Mouse (Mus musculus): ENCODE measurements around the gene 1810009A15Rik.

Gene 1810009A15Rik

DNA sequence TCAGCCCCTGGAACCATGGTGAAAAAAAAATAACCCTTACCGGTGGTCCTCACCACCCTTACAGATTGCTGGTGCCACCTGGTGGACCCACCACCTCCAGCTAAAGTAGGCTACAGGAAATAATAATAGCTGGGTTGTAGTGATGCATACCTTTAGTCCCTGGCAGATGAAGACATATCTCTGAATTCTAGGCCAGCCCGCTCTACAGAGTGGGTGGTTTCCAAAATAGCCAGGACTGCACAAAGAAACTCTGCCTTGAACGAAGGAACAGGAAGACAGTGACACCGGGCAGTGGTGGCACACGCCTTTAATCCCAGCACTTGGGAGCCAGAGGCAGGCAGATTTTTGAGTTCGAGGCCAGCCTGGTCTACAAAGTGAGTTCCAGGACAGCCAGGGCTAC lies 24.4 kb upstream of the 1810009A15Rik start:
- CTCF ChIA-PET: interaction anchor here in 1 of 4 experiments (0.9 kb wide), 1 partner anchor 242 kb away, joined by 3 read pairs; no protein-coding TSS in a partner anchor
- POLR2A ChIA-PET: interaction anchor here in 1 of 4 experiments (1.0 kb wide), 1 partner anchor 14 kb away, joined by 3 read pairs; no protein-coding TSS in a partner anchor

DNA sequence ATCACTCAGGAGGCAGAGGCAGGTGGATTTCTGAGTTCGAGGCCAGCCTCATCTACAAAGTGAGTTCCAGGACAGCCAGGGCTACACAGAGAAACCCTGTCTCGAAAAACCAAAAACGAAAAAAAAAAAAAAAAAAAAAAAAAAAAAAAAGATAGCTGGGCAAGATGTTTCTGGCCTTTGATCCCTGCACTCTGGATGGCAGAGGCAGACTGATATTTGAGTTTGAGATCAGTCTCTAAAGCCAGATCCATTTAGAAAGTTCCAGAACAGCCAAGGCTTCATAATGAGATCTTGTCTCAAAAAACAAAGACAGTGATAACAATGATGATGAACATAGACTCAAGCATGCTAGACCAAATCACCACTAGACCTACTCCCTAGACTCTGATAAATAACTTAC lies 18.3 kb upstream of the 1810009A15Rik start:
- POLR2A ChIA-PET: interaction anchor here (0.6 to 27.2 kb wide), 31 partner anchors 11 to 1057 kb away, joined by 3 to 851 read pairs (median 4); partner anchors contain the start of genes Uqcc3 (in 3 of the 4), 1810009A15Rik (in 2 of the 4), Ganab (in 2 of the 4) and Gm49403 (in 2 of the 4)
- CTCF ChIA-PET: interaction anchor here in 1 of 4 experiments (0.7 to 0.8 kb wide), 2 partner anchors 8 to 38 kb away, joined by 3 to 9 read pairs; no protein-coding TSS in a partner anchor

DNA sequence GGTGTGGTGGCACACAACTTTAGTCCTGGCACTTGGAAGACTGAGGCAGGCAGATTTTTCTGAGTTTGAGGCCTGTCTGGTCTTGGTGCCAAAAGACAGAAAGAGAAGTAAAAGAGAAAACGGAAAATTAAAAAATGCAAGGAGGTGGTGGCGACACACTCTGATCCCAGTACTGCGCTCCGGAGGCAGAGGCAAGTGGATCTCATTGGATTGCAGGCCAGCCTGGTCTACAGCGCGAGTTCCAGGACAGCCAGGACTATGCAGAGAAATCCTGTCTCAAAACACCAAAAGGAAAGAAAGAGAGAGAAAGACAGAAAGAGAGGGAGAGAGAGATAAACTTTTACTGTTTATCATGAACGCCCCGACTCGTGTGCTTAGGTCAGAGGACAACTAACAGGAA lies 17.8 kb upstream of the 1810009A15Rik start:
- POLR2A ChIA-PET: interaction anchor here (0.5 to 27.2 kb wide), 90 partner anchors 10 to 1111 kb away, joined by 3 to 851 read pairs (median 4); partner anchors contain the start of genes Uqcc3 (in 4 of the 4), 1810009A15Rik (in 3 of the 4), Eef1g (in 3 of the 4) and Gm49403 (in 3 of the 4)
- CTCF ChIA-PET: interaction anchor here (0.6 to 1.0 kb wide), 8 partner anchors 8 to 153 kb away, joined by 3 to 9 read pairs (median 4); no protein-coding TSS in a partner anchor

DNA sequence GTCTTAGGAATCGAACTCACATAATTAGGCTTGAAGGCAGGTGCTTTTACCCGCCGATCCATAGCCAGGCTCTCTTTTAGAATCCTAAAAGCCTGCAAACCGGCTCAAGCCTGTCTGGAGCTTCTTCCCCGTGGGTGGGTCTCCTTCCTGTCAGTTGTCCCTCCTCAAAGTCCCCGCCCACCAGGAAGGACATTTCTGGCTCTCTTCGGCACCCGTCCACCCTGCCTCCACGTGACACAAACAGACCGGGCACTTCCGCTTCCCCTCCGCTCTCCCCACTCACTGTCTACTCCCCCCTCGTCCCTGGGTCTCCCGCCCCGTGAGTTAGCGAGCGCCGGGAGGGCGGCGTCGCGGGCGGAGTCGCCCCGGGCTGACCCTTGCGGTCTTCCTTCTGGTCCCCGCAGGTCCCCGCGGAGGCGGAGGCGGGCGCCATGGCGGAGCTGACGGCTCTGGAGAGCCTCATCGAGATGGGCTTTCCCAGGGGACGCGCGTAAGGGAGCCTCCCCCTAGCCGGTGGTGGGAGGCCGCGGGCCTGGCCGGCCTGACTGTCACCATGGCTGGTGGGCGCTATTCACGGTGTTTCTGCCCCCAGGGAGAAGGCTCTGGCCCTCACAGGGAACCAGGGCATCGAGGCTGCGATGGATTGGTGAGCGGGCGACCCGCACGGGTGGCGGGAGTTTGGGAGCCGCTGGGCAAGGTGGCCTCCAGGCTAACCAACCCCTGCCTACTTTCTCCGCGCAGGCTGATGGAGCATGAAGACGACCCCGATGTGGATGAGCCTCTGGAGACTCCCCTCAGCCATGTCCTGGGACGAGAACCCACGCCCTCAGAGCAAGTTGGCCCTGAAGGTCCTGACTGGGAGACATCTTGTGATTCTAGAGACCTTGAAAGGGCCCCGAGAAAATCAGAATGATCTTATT lies 17.1 kb upstream of the 1810009A15Rik start, which contains the start of gene Ubxn1:
Gene Ubxn1, plus strand, starts transcription at position 230 of the 920 bp plus-strand sequence.
- ChIA-PET POLR2A (interaction anchor here (0.5 to 27.2 kb wide), 101 partner anchors 9 to 1110 kb away, joined by 3 to 851 read pairs (median 4); partner anchors contain the start of genes Uqcc3 (in 4 of the 4), 1810009A15Rik (in 3 of the 4), Eef1g (in 3 of the 4) and Gm49403 (in 3 of the 4)), CTCF (interaction anchor here (0.6 to 1.0 kb wide), 7 partner anchors 14 to 158 kb away, joined by 3 to 9 read pairs (median 4); no protein-coding TSS in a partner anchor)

DNA sequence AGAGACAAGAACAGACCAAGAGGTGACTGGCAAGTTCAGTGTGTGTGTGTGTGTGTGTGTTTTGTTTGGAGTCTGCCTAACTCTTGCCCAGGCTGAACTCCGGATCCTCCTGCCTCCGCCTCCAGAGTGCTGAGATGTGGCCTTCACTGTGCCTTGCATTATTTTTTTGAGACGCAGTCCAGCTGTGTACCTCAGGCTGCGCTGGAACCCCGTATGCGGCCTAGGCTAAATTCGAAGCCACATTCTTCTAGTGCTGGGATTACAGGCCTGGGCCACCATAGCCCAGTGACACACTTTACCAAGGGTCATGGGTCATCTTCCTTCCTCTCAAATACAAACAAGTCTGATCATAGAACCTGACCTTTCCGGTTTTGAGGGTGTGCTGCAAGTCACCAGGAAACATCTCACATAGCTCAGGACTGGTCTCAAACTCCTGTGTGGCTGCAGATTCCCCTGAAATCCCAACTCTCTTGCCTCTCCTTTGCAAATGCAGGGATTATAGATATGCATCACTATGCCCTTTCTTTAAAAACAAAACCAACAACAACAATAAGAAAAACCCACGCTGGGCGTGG lies 16.3 kb upstream of the 1810009A15Rik start:
- CTCF ChIA-PET: interaction anchor here in 2 of 4 experiments (0.6 to 0.7 kb wide), 3 partner anchors 8 to 1500 kb away, joined by 3 to 4 read pairs (median 3); partner anchors contain the start of gene Uqcc3 (in 1 of the 2)
- POLR2A ChIA-PET: interaction anchor here (0.6 to 27.2 kb wide), 43 partner anchors 9 to 1406 kb away, joined by 3 to 851 read pairs (median 4); partner anchors contain the start of genes 1810009A15Rik (in 4 of the 4), Gm49416 (in 4 of the 4), Uqcc3 (in 3 of the 4) and Ganab (in 2 of the 4)

DNA sequence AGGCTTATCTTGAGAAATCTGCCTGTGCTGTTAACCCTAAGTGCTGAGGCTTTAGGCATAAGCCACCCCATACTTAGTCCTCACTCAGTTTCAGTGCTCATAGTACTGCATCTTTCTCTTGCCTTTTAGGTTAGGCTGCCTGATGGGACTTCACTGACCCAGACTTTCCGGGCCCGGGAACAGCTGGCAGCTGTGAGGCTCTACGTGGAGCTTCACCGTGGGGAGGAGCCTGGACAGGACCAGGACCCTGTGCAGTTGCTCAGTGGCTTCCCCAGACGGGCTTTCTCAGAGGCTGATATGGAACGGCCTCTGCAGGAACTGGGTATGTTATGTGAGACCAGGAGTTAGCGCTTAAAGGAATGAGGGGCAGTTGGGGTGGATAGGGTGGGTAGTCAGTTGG lies 13.6 kb upstream of the 1810009A15Rik start:
- CTCF ChIA-PET: interaction anchor here in 2 of 4 experiments (0.6 to 1.1 kb wide), 3 partner anchors 11 to 100 kb away, joined by 3 to 5 read pairs (median 3); partner anchors contain the start of gene Tmem179b (in 1 of the 2)
- POLR2A ChIA-PET: interaction anchor here in 3 of 4 experiments (0.9 to 27.2 kb wide), 23 partner anchors 9 to 162 kb away, joined by 3 to 851 read pairs (median 4); partner anchors contain the start of genes 1810009A15Rik (in 3 of the 3), Gm49416 (in 3 of the 3), Eef1g (in 2 of the 3) and Ganab (in 2 of the 3)

DNA sequence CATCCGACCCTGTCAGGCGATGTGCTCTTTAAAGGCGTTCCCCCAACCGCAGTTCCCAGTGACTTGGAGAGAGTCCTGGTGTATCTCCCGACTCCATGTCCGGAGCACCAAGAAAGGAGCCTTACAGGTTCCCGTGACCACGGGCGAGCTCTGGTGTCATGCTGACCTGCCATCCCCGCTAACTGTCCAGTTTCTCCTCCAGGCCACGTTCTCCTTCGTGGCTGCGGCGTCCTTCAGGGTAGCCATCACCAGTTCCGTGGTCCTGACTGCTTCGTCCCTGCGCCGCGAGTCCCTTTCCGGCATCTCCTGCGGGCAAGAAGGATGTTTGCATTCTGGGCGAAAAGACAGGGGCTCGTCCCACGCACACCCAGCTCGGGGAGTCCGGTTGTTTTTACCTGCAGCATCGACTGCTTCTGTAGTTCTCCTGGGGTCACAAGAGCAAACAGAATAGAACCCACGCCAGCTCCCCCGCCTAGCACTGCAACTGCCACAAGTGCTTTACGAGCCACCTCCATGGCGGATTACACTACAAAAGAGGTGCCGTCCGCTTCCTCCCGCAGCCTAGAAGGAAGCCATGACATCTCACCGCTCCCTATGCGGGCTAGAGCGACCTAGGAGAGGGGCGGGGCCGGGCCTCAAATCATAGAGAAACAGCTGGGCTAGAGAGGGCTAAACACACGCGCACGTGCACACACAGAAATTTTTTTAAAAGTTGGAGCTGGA lies 8.2 kb upstream of the 1810009A15Rik start, which contains the start of gene Uqcc3:
Gene Uqcc3, minus strand, starts transcription at position 613 of the 723 bp plus-strand sequence.
- CTCF ChIA-PET: interaction anchor here in 1 of 4 experiments (0.7 to 1.5 kb wide), 3 partner anchors 8 to 22 kb away, joined by 3 to 4 read pairs (median 4); no protein-coding TSS in a partner anchor
- POLR2A ChIA-PET: interaction anchor here (0.5 to 27.2 kb wide), 94 partner anchors 1 to 238 kb away, joined by 3 to 851 read pairs (median 4); partner anchors contain the start of genes Ubxn1 (in 4 of the 4), 1810009A15Rik (in 3 of the 4), B3gat3 (in 3 of the 4) and Eef1g (in 3 of the 4)

DNA sequence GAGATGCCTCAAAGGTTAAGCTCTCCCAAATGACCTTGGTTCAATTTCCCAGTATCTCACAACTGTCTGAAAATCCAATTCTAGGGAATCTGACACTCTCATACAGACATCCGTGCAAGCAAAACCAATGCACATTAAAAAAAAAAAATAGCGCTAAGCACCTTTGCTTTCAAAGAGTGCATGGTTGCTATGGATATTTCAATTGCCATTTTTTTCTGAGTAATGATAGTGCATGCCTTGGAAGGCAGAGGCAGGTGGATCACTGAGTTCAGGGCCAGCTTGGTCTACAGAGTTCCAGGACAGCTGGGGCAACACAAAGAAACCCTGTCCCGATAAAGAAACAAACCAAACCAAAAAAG lies 7.6 kb upstream of the 1810009A15Rik start:
- CTCF ChIA-PET: interaction anchor here in 1 of 4 experiments (0.7 to 1.5 kb wide), 3 partner anchors 8 to 22 kb away, joined by 3 to 4 read pairs (median 4); no protein-coding TSS in a partner anchor
- POLR2A ChIA-PET: interaction anchor here (0.5 to 27.2 kb wide), 94 partner anchors 2 to 1705 kb away, joined by 3 to 851 read pairs (median 4); partner anchors contain the start of genes Ubxn1 (in 4 of the 4), 1810009A15Rik (in 3 of the 4), B3gat3 (in 3 of the 4) and Eef1g (in 3 of the 4)

DNA sequence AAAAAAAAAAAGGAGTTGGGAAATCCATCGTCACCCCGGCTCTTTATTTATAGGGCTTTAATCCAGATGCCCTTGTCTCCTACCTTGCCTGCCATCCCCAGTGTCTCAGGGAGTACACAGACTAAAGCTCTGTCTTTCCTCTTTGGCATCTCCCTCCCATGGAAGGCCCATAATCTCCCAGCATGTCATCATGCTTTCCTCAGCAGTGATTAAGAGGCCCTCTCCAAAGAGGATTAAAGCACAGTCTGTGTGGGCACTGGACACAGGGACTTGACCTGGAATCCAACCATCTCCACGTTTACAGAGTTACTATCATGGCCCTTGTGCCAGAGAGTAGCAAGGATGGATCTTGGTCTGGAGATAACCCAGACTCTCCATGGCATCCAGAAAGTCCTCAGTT lies 5.0 kb upstream of the 1810009A15Rik start, which contains the start of the genes Lbhd1 and Gm49403:
Gene Lbhd1, plus strand, starts transcription at position 117 of the 400 bp plus-strand sequence.
Gene Gm49403, plus strand, starts transcription at position 315 of the 400 bp plus-strand sequence.
- CTCF ChIA-PET: no interaction called here

DNA sequence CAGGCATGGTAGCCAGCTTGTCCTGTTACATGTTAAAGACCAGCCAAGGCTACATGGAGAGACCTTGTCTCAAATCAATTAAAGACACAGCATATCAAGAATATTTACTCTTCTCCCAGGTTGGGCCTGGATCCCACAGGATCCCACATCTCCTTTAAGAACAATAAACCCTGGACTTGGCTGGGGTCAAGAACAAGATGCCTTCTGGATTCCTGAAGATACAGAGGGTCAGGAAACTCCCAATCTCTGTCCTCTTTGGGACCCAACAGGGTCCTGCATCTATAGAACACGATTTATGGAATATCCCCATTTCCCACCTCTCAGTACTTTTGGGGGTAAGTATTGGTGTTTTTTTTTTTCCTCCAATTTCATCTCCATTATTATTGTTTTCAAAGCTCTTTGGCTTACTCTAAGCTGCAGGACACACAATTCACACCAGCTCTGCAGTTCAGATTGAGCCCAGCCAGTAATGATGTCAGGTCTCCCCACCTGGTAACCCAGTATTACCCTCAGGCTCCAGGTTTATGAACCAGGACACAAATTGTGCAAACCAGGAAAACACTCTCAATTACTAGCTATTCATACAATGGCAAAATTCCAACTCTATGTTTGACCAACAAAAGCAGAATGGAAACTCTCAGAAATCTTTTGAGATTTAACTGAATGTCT lies 1.6 kb upstream of the 1810009A15Rik start:
- CTCF ChIA-PET: interaction anchor here in 1 of 4 experiments (0.6 kb wide), 1 partner anchor 93 kb away, joined by 3 read pairs; no protein-coding TSS in a partner anchor
- POLR2A ChIA-PET: interaction anchor here (0.6 to 27.2 kb wide), 128 partner anchors 3 to 1616 kb away, joined by 3 to 851 read pairs (median 11); partner anchors contain the start of genes Eef1g (in 4 of the 4), Ganab (in 4 of the 4), Tut1 (in 4 of the 4) and Ubxn1 (in 4 of the 4)

More for the DNA sequence above, 5.0 kb upstream of the 1810009A15Rik start, which contains the start of the genes Lbhd1 and Gm49403:
- POLR2A ChIA-PET: interaction anchor here in 3 of 4 experiments (0.7 to 27.2 kb wide), 23 partner anchors 4 to 168 kb away, joined by 3 to 851 read pairs (median 8); partner anchors contain the start of genes Ubxn1 (in 3 of the 3), 1810009A15Rik (in 2 of the 3), Eef1g (in 2 of the 3) and Ganab (in 2 of the 3)

DNA sequence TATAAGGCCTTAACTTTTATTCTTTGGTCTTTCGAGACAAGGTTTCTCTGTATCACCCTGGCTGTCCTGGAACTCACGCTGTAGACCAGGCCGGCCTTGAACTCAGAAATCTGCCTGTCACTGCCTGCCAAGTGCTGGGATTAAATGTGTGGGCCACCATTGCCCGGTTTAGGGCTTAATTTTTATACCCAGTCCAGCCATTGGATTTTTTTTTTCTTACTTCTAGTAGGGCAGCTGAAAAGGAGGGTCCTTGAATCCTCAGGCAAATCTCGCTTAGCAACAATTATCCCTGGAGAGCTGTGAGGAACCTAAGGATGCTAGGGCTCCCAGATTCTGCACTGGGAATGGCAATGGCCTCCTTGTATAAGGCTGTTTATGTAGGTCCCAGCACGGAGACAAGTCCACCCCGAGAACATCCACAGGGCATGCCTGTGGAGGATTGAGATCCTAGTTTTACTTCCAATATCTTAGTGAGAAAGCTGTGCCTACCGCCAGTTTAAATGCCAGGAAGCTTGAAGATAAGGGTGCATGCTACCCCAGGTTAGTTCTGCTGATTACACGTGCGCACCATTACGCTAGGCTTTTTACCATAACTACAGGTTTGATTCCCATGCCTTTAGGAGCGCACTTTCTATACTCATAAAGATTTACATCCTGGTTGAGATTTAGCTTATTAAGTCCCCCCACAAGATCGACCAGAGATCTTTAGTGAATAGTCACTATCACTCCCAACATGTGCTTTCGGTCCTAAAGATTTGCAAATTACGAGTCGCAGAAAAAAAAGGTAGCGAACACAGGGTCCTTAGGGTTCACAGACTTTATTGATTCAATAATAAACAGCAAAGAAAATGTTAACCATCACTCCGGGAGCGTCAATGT lies 829 bp upstream of the 1810009A15Rik start:
- ChIA-PET POLR2A (interaction anchor here (0.6 to 27.2 kb wide), 220 partner anchors 2 to 1623 kb away, joined by 3 to 851 read pairs (median 6); partner anchors contain the start of genes Eef1g (in 4 of the 4), Ganab (in 4 of the 4), Gng3 (in 4 of the 4) and Tut1 (in 4 of the 4)), CTCF (interaction anchor here in 1 of 4 experiments (1.2 kb wide), 1 partner anchor 195 kb away, joined by 5 read pairs; no protein-coding TSS in a partner anchor)

DNA sequence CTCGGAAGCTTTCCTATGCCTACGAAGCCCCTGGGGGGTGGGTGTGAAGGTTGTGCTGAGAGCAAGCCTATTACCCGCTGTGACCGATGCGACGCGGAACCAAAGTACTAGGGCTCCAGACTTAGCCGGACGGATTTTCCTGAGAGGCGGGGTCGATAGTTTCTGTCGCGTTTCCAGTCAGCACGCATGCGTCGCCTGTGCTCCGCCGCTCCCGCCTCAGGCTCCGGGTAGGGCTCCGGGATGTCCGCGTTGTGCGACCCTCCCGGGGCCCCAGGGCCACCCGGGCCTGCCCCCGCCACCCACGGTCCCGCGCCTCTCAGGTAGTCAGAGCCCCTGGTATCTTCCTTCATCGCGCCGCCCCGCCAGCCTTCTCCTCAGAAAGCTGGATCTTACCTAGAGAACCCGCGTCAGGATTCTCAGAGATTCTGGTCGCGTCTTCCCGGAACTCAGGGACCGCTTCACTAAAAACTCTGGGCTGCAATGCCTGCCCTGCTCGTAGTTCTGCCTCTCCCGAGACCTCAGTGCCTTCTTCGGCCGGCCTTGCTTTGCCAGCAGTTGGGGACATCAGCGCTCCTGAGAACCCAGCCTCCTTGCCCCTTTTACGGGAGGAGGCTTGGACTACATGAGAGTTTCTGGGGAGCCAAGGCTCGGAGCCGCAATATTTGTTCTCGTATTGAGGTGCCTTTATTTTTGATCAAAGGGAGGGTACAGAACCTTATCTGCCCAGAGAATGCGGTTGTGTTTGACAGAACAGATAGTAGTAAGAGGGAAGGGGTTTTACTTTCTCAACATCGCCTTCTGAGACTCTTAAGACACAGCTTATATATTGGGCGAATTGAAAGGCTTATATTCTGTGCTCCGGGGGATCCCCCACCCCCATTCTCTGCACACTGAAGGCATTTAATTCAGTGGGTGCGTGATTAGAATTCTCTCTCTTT lies 4.4 kb downstream of the 1810009A15Rik start, which contains the start of gene Ints5:
Gene Ints5, plus strand, starts transcription at position 177 of the 938 bp plus-strand sequence.
- POLR2A ChIA-PET: interaction anchor here (0.5 to 25.4 kb wide), 55 partner anchors 11 to 1823 kb away, joined by 3 to 851 read pairs (median 5); partner anchors contain the start of genes B3gat3 (in 3 of the 4), Slc3a2 (in 3 of the 4), Tut1 (in 3 of the 4) and Ubxn1 (in 3 of the 4)
- CTCF ChIA-PET: interaction anchor here in 3 of 4 experiments (0.6 to 0.8 kb wide), 6 partner anchors 43 to 1915 kb away, joined by 3 to 5 read pairs (median 4); no protein-coding TSS in a partner anchor

DNA sequence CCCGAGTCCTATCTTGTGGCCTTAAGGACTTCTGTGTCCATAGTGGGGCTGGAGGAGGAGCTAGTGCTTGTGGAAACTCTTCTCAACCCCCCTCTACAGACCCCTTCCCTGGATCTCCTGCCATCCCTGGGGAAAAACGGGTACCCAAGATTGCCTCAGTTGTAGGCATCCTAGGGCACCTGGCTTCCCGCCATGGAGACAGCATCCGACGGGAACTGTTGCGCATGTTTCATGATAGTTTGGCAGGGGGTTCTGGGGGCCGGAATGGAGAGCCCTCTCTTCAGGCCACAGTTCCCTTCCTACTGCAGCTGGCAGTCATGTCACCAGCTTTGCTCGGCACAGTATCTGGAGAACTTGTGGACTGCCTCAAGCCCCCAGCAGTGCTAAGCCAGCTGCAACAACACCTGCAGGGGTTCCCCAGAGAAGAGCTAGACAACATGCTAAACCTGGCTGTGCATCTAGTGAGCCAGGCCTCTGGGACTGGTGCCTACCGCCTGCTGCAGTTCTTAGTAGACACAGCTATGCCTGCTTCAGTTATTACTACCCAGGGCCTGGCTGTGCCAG lies 6.8 kb downstream of the 1810009A15Rik start:
- POLR2A ChIA-PET: interaction anchor here (0.6 to 25.4 kb wide), 39 partner anchors 8 to 182 kb away, joined by 3 to 851 read pairs (median 4); partner anchors contain the start of genes 1810009A15Rik (in 4 of the 4), Gm49416 (in 4 of the 4), Uqcc3 (in 3 of the 4) and B3gat3 (in 2 of the 4)
- CTCF ChIA-PET: interaction anchor here in 1 of 4 experiments (0.9 kb wide), 1 partner anchor 177 kb away, joined by 3 read pairs; no protein-coding TSS in a partner anchor
